Mouse (Mus musculus) fibroblast of lung, adult 2 months (primary cell): ENCODE data around the gene Rgs14.

ENCODE experiments used
- DNase-seq: peaks from one replicate; pipeline ENCODE4 v3.0.0-alpha.2; 2011; ENCODE audit warnings: low read depth

The Rgs14 gene

DNA sequence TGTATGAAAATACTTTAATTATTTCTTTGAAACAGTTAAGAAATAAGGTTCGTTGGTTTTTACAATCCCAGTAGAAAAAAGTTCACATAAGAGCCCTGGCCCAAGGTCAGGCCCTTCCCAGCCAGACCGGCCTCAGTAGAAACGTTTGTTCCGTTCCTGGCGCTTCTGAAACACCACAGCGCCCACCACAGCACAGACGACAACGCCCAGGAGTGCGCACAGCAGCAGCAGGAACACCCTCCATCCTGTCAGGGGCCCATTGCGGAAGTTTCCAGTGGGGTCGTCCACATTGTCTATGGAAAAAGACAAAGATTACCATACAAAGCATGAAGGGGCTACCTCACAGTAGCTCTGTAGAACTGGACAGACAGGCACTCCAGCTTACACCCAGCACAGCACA lies 22.8 kb upstream of the Rgs14 start:
- no peak for DNase-seq

- no peak for DNase-seq
Measured at GRCm38 (mm10) chr13:55361145-55361544, 8.4 kb upstream of the Rgs14 start.

DNA sequence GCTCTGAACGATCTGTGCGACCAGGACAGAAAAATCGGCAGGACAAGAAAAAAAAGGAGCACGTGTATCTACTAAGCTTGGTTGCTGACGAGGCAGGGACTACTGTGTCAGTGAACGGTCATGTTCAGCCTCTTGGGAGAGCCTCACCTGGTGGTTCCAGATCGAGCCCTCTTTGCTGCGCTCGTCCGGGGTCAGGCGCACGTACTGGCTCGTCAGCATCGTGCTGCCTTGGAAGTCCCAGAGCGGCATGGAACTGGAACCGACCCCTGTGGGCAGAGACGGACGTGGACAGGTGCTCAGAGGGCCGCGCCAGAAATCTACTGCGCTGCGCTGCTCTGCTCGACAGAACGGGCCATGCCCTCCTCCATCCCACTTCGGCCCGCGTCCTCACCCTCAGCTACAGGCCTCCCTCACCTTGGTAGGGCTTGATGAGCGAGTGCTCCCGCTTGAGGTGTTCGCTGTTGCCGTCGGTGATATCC lies 7.5 kb upstream of the Rgs14 start:
- DNase-seq, result peak; percentile 2

DNA sequence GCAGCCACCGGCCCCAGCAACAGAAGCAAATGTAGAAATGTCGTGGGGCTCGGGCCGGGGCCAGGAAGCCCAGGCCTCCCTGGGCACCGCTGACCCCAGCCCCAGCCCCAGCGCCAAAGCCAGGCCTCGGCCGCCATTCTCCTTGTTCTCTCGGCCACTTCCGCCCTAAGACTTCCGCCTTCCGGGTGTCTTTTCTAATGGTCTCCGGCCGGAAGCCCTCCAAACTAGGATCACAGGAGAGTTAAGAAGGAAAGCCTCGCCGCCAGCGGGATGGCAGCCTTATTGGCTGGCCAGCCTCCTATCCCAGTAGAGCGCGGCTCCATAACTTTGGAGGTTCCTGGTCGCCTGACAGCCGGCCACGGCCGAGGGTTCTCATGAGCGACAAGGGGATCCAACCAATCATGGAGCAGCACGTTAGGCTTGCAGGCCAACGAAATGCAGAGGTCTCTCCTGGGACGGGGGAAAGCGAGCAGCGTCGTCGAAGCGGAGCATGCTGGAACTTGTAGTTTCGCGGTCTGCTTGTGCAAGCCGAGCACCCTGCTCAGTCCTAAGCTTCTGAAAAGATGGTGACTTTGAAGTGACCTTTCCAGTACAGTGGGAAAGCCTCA lies 7.0 kb upstream of the Rgs14 start, which contains the start of gene Lman2:
TSS of gene Lman2 (minus strand) at position 331 of the 608 bp plus-strand sequence.
- DNase-seq, result peak; percentile 99

- DNase-seq, result no peak
Measured at GRCm38 (mm10) chr13:55368401-55368800, 1.1 kb upstream of the Rgs14 start.

- no peak for DNase-seq
Measured at GRCm38 (mm10) chr13:55370234-55370633, 702 bp downstream of the Rgs14 start.

DNA sequence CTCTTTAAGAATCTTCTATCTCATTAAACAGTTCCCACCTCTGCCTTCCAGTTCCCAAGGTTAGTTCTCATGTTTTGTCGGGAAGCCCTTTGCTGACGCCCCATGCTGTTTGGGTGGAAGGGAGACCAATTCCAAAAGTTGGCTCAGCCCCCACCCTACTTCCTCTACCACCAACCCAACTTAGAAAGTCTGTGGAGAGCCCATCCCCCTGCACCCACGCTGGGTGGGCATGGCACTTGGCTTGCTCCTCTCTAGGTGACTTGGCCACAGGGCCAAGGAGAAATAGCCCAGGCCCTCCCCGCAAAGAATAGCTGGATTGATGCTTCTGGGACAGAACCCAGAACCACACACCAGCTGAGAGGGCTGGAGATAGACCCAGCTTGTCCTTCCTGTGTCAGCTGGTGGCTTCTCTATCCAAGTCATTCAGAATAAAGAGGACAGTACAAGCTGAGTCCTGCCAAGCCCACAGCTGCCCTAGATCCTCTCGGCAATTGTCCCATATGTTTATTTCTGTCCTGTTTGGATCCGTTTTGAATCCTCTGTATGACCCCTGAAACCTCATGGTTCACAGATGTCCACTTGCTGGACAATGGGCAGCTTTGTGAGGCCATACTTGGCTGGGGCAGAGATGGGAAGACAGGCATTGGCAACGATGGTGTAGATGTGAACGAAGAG lies 1.6 kb downstream of the Rgs14 start:
- no peak for DNase-seq

DNA sequence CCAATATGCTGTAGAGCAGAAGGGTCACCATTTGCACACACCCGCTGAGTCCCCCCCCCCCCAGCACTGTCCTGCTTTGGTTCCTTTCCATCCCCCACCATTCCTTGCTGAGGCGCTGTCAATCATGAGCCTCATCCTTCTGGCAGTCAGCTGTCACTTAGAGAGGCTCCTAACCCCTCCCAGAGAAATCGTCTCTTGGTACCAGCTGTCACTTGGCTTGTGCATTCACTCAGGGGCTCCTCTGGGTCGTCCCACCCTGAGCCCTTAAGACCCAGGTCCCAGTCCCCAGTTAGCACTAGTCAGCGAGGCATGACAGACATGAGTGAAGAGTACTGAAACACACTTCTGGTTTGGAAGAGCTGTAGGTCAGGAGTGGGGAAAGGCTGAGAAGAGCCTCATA lies 2.2 kb downstream of the Rgs14 start:
- DNase-seq, result no peak

GRCm38 (mm10) chr13:55374206-55374924 lies 4.8 kb downstream of the Rgs14 start:
- DNase-seq, result no peak

GRCm38 (mm10) chr13:55375877-55376276 lies 6.3 kb downstream of the Rgs14 start:
- no peak for DNase-seq

DNA sequence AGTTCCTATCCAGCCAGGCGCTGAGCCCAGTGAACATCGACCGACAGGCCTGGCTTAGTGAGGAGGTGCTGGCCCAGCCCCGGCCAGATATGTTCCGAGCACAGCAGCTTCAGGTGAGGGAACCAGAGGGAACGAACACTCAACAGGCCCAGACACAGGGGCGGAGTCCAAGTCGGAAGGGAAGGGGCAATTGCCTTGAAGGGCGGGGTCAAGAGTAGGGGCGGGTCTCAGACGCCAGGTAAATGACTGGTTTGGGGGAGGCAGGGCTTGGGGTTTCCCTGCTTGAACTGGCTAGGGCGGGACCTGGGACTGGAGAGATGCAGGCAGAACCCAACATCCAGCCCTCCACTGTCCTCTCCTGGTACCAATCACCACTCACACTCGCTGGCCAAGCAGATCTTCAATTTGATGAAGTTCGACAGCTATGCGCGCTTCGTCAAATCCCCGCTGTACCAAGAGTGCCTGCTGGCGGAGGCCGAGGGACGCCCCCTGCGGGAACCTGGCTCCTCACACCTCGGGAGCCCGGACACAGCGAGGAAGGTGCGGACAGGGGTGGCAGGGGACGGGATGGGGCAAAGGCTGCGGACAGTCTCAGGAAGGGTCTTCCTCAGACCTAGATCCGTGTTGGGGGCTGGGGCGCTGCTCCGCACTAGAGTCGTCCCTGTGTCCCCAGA lies 9.5 kb downstream of the Rgs14 start:
- no peak for DNase-seq

DNA sequence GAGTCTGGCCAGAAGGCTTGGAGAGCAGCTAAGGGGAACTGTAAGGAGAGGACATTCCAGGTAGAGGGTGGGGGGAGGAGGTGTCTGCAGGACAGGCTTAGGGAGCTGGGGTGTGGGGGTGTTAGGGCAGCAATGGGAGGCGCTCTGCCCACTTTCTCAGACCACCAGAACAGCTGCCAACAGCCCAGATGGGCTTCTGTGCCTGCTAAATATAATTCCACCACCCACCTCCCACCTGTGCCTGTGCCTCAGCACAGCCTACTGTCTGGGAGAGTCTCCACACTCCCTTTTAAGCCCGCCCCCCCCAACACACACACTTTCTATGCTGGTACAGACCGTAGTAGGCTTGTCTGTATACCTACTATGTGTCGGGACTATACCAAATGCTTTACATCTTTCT lies 12.3 kb downstream of the Rgs14 start:
- no peak for DNase-seq

- DNase-seq, result no peak
Measured at GRCm38 (mm10) chr13:55390644-55391043, 21.1 kb downstream of the Rgs14 start.

DNA sequence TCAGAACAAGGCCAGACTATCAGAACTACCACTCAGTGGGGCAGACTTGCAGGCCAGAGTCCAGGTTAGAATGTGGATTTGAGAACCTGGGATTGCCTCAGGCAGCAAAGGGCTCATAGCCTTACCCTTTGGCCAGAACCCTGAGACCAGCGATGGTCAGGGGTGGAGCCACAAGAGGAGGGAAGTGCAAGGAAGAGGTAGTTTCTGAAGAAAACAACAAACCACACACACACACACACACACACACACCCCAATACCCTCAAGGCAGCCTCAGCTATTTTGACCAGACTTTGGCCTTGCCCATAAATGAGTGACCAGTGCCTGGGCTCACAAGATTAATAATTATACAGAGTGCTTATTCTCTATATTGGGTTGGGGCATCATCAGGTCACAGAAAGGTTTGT lies 22.1 kb downstream of the Rgs14 start:
- DNase-seq, result no peak

DNA sequence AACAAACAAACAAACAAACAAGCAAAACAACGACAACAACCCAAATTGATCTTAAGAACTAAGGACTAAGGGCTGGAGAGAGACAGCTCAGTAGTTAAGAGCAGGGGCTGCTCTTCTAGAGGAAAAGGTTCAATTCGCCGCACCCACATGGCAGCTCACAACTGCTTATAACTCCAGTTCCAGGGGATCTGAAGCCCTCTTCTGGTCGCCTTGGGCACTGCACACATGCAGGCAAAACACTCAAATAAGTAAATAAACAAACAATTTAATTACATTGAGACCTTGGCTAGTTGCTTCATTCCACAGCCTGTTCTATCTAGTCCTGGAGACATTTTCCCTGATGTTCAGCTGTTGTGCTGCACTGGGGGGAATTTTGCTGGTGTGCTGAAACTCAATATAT lies 23.4 kb downstream of the Rgs14 start:
- no peak for DNase-seq

DNA sequence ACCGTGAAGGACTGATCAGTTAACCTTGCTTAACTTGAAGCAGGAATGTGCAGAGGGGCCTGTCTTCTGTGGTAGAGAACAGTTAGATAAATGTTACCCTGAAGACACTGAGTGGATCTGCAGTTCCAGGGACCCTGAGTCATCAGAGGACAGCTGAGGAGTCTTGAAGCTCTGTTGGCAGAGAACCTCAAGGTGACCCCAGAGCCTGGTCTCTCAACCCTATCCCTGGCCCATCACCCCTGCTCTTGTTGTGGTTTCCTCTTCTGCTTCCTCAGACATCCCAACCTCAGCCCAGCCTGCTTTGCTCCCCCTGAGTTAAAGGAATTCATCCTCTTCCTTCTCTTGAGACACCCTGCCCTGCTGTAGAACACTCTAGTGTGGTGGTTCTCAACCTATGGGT lies 28.6 kb downstream of the Rgs14 start, which contains the start of gene Slc34a1:
TSS of gene Slc34a1 (plus strand) at position 100 of the 400 bp plus-strand sequence.
- no peak for DNase-seq

DNA sequence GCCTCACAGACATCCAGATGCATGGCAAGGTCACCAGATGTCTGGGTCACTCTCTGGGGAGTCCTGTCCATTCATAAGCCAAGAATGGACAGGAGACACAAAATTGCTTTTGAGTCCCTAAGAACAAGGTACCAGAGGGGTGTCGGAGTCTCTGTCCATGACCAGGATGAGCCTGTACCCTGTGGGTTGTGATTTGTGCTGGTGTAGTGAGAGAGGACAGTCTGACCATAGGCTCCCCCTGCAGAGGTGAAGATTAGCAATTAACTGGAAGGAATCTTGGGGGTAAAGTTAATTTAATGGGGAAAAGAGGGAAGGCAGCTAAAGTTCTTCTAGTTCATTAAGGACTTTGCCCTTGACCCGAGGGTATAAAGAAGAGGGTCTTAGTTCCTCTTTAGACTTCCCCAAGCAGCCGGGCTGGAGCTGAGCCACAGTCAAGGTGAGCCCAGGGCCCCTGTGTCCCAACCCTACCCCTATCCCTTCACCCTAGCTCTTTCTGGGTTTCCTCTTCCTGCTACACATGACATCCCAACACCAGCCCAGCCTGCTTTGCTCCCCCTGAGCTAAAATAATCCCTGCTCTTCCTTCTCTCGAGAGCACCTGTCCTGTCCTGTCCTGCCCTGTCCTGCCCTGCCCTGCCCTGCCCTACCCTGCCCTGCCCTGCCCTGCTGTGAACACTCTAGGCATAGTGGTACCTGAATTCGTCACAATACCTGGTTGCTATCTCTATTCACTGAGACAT lies 29.9 kb downstream of the Rgs14 start:
- DNase-seq, result no peak

- DNase-seq, result no peak
Measured at GRCm38 (mm10) chr13:55400039-55400346, 30.5 kb downstream of the Rgs14 start.

GRCm38 (mm10) chr13:55403266-55403665 lies 33.7 kb downstream of the Rgs14 start:
- DNase-seq, result no peak

DNA sequence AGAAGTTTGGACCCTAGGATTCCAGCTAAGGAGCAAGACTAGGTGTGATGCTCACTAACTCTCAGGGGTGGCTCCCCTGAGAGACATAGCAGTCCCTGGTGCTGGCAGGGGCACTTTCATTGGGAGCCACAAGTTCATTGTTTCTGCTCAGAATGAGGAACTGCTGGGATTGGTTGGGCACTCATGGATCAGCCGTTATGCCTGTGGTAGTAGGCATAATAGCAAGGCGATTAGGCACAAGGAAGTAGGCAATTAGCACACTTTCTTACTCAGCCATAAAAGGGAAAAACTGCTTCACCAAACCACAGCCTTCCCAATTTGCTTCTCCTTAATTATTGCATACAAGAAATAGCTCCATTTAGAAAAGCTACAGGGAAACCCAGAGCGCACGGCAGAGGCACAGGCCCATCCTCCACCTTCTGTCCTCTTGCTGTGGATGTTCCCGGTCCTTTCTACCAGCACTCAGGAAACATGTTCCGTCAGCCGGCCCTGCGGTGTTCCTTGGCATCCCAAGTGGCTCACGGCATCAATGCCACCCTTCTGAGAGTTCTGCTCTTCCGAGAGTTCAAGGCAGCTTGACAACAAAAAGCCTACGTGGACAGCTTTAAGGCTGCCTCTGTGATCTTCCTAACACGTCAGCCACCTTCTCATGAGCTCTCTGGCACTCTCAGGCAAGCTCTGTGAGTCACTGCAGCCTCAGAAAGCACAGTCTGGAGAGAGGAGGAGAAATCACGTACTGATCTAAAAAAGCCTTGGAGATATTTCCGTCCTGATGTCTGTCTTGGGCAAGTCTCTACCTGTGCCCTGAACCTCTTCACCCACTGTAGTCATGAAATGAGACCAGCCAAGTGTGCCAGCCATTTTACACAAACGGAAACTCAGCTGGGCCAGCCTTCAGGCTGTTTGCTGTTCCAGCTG lies 34.7 kb downstream of the Rgs14 start:
- DNase-seq, result no peak
